Mouse (Mus musculus) intestine, embryonic 14.5 days (tissue): ENCODE data around the gene Fabp6. TPM values are rescaled to one million over a fixed set of nuclear protein-coding genes. Genes with fewer than 3 reads are reported as not detected.

Source experiments
- ATAC-seq: fragments of 200-750 bp; cut with Nextera tagmentation; replicated peaks from 2 replicates; pipeline ENCODE4 v1.8.0; 2017; ENCODE audit warnings: low read depth, moderate number of reproducible peaks, moderate TSS enrichment, moderate library complexity; ENCODE audit not compliant: low FRiP score, low TSS enrichment
- DNase-seq: peaks from one replicate; pipeline ENCODE4 v3.0.0-alpha.2; 2018; ENCODE audit warnings: low spot score
- H3K27ac ChIP-seq: fragments of 300-500 bp; sonication (generic); 2 replicates; pipeline ENCODE4 v1.5.1; 2014; ENCODE audit warnings: low read depth, mild to moderate bottlenecking, control low read depth
- H3K27me3 ChIP-seq: fragments of 300-500 bp; sonication (generic); replicated peaks from 2 replicates; pipeline ENCODE4 v1.6.1; 2014; ENCODE audit warnings: low read length, control low read depth; ENCODE audit not compliant: control insufficient read depth, insufficient read depth
- H3K36me3 ChIP-seq: fragments of 300-500 bp; sonication (generic); 2 replicates; pipeline ENCODE4 v1.6.1; 2014; ENCODE audit warnings: low read length, control low read depth; ENCODE audit not compliant: control insufficient read depth, insufficient read depth
- H3K4me1 ChIP-seq: fragments of 300-500 bp; sonication (generic); replicated peaks from 2 replicates; pipeline ENCODE4 v1.6.1; 2014; ENCODE audit warnings: low read length, control low read depth, mixed read lengths; ENCODE audit not compliant: control insufficient read depth, insufficient read depth
- H3K4me2 ChIP-seq: fragments of 300-500 bp; sonication (generic); 2 replicates; pipeline ENCODE4 v1.6.1; 2014; ENCODE audit warnings: low read length
- H3K4me3 ChIP-seq: fragments of 300-500 bp; sonication (generic); 2 replicates; pipeline ENCODE4 v1.5.1; 2014; ENCODE audit warnings: low read depth, low read length, control low read depth, mixed read lengths
- H3K9ac ChIP-seq: fragments of 300-500 bp; sonication (generic); 2 replicates; pipeline ENCODE4 v1.6.1; 2014; ENCODE audit warnings: mild to moderate bottlenecking, low read length
- H3K9me3 ChIP-seq: fragments of 300-500 bp; sonication (generic); 2 replicates; pipeline ENCODE4 v1.6.1; 2016; ENCODE audit warnings: low read length, control low read depth; ENCODE audit not compliant: control insufficient read depth
- WGBS: fragments of 180-500 bp; shearing (Covaris S2); extraction: QIAGEN DNeasy Blood & Tissue Kit; methylation state at CpG from one replicate; pipeline ENCODE4 v1.1.7; 2014; 5-methylcytosine and 5-hydroxymethylcytosine counted together
- polyA plus RNA-seq: library from polyadenylated mRNA; unstranded; fragments of >200 nt; fragmentation: Nextera tagmentation; extraction: Ambion mirVana; gene quantifications from 2 replicates; pipeline ENCODE4 v1.2.1, GENCODE M21; 2014

The Fabp6 gene
- polyA plus RNA-seq, 1 experiment from 2014 or later = 0.43 TPM

DNA sequence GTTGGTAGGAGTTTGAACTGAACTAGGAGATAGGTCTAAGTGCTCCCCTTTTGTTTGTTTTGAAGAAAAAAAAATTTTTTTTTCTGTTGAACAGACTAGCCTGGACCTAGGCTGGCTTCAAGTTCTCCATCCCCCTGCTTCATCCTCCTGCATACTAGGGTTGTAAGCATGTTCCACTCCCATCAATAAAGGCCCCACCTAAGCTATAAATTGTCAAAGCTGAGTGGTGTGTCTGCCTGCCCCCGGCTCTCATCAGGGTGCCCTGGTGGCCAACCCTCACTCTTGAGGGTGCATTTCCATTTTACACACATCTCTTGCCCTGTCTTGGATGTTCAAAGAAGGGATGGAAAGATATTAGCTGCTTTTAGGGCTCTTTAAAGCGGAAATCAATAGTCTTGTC is 35.9 kb downstream of the Fabp6 start:
- Histone ChIP-seq H3K4me2 (no peak overlapping the region), H3K27me3 (no peaks in the 10 kb centered on the region), H3K9ac (no peak overlapping the region), H3K4me1 (peaks cover 28% of the 10 kb centered on the region), H3K9me3 (no peaks in the 10 kb centered on the region), H3K4me3 (no peak overlapping the region), H3K27ac (peak overlapping the region; percentile 39), H3K36me3 (peaks cover 9% of the 10 kb centered on the region; the same call in 1 of the 2 replicates)
- ATAC-seq (peak; percentile 73), DNase-seq (no peak)
- 35% methylated on average over 2 of the region's 2 CpGs for WGBS

DNA sequence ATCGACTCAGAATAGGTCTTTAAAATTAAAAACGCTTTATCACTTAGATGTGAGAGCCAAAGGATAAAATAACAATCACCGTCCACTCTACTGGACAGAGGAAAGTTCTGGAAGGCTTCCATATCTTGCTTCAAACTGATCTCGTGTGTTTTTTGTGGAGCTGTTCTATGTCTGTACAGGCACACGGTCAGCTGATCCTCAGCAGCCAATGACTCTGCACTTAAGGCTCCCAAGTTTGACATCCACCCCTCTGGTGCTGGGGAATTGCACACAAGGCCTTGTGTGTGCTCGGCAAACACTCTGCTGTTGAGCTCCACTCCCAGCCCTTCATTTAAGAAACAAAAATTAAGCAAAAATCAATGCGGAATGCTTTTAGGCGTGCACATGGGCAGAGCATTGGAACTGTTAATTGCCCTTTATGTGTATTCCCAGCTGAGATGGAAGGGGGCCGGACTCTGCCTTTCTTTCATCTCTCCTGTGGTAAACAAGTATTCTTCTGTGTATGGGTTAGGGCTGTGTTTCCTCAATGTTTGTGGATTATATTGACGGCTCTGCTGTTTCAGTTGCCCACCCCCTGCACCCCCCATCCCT is 37.6 kb downstream of the Fabp6 start:
- no peak overlapping the region for H3K4me2 ChIP-seq
- H3K9ac ChIP-seq = no peak overlapping the region
- DNase-seq (no peak), ATAC-seq (no peak)
- 59% methylated on average over 10 of the region's 10 CpGs for WGBS
- H3K27me3 ChIP-seq = no peaks in the 10 kb centered on the region
- no peak overlapping the region for H3K27ac ChIP-seq
- H3K36me3 ChIP-seq = peaks cover 16% of the 10 kb centered on the region
- no peak overlapping the region for H3K4me3 ChIP-seq
- H3K9me3 ChIP-seq = no peaks in the 10 kb centered on the region
- H3K4me1 ChIP-seq = peaks cover 28% of the 10 kb centered on the region

DNA sequence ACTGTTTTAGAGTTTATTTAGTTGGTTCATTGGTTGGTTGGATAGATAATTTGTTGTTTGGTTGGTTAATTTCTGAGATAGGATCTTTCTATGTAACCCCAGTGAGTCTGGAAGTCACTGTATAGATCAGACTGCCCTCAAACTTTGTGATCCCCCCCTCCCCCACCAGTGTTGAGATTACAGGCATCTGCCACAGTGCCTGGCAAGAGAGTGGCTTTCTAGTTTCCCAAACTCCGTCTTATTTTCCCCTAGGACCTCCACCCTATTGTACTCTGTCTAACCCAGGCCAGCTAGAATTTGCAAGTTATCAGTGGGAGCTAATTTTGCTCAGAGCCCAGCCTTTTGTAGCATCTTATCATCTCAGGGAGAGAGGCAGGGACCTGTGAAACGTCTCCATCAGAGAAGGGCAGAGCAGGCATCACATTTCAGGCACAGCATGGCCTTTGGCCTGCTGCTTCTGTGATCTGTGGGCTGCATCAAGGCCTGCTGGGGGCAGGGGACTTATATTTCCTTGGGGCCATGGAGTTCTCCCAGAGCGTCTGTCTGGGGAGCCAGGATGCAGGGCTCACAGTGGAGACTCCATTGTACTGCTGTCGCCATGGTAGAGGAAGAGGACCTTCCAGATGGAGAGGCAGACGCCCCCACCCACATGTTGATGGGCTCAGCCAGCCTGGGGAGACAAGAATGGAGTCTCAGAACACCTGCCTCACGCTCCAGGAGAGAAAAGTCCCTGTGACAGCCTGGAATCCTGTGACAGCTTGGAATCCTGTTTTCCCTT is 41.6 kb downstream of the Fabp6 start:
- ATAC-seq = 0 out of 2 replicates have a peak, but pooled peaks have one; percentile 23
- Histone ChIP-seq H3K9me3 (no peaks in the 10 kb centered on the region), H3K4me1 (peaks cover 15% of the 10 kb centered on the region), H3K4me2 (no peak overlapping the region), H3K9ac (no peak overlapping the region), H3K27me3 (no peaks in the 10 kb centered on the region), H3K36me3 (peaks cover 38% of the 10 kb centered on the region), H3K4me3 (no peak overlapping the region), H3K27ac (no peak overlapping the region)
- 19% methylated on average over 6 of the region's 6 CpGs for WGBS
- no peak for DNase-seq

- peaks cover under 1% of the 10 kb centered on the region; the same call in 1 of the 2 replicates for H3K4me1 ChIP-seq
- no peak for DNase-seq
- no peaks in the 10 kb centered on the region for H3K27me3 ChIP-seq
- no peak overlapping the region for H3K27ac ChIP-seq
- H3K9me3 ChIP-seq = no peaks in the 10 kb centered on the region
- no peak for ATAC-seq
- no peak overlapping the region for H3K4me3 ChIP-seq
- peaks cover 32% of the 10 kb centered on the region for H3K36me3 ChIP-seq
- no peak overlapping the region for H3K9ac ChIP-seq
- H3K4me2 ChIP-seq = no peak overlapping the region
- 89% methylated on average over 11 of the region's 11 CpGs for WGBS
These were observed 44.8 kb downstream of the Fabp6 start for GRCm38 (mm10) chr11:43556538-43556937.

- DNase-seq (no peak), ATAC-seq (no peak)
- Histone ChIP-seq H3K36me3 (peaks cover 12% of the 10 kb centered on the region), H3K4me2 (no peak overlapping the region), H3K9ac (no peak overlapping the region), H3K9me3 (no peaks in the 10 kb centered on the region), H3K4me3 (no peak overlapping the region), H3K4me1 (peaks cover 27% of the 10 kb centered on the region), H3K27me3 (no peaks in the 10 kb centered on the region), H3K27ac (no peak overlapping the region)
- WGBS = 75% methylated on average over 6 of the region's 6 CpGs
These were observed 48.7 kb downstream of the Fabp6 start for GRCm38 (mm10) chr11:43552675-43553074.

DNA sequence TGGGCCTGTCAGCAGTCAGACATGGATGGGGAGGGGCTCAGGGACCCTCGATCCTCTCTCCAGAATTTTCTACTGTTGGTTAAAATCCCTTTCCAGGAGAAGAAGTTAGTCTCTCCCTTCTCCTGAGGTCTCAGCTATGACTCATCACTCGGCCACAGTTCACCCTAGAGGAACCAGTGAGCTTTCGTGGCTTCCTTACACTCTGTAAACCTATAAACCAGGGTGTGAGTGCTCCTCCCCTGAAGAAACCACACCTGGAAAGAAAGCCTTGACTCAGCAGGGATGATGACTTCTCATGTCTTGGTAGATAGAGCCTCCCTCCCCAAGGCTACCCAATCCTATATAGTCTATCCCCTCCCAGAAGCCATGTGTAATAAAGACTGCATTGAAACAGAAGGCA is 49.6 kb downstream of the Fabp6 start:
- H3K4me1 ChIP-seq = peaks cover 33% of the 10 kb centered on the region
- no peak overlapping the region for H3K4me2 ChIP-seq
- no peak overlapping the region for H3K4me3 ChIP-seq
- H3K36me3 ChIP-seq = peaks cover 8% of the 10 kb centered on the region
- H3K27me3 ChIP-seq = no peaks in the 10 kb centered on the region
- DNase-seq (no peak), ATAC-seq (peak; percentile 68)
- H3K9ac ChIP-seq = no peak overlapping the region
- no peaks in the 10 kb centered on the region for H3K9me3 ChIP-seq
- 76% methylated on average over 3 of the region's 3 CpGs for WGBS
- H3K27ac ChIP-seq = peak overlapping the region; percentile 27; the same call in 1 of the 2 replicates

- H3K4me1 ChIP-seq = peaks cover 40% of the 10 kb centered on the region
These were observed 51.6 kb downstream of the Fabp6 start for GRCm38 (mm10) chr11:43549701-43550100.

DNA sequence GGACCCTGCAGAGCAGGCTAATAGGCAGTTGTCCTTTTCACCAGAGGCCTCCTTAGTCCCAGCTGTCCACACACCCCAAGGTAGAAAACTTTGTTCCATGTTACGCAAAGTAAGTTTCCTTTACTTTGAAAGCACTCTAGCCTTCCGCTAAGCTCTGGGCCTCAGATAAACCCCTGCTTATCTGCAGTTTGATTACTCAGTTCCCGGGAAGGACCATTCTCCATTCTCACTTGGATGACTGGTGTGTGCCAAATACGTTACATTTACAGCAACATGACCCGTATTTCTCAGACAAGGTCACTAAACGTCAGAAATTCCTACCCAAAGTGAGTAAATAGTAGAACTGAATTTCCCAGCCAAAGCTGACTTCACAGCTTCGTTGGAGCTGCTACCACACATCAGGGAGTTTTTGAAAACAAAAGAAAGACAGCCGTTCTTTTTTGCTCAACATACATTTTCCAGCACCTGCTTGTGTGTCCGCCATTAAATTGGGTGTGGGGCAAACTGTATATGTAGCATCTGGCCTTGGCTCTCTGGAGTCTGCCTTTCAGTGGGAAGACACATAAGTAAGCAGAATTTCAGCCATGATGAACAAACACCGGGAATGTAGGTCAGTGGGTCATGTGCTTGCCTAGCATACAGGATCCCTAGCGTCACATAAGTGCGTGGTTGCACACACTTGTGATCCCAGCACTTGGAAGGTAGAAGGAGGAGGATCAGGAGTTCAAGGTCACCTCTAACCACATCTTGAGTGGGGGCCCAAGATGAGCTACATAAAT is 52.5 kb downstream of the Fabp6 start:
- DNase-seq (no peak), ATAC-seq (peak; percentile 44; the same call in 1 of the 2 replicates)
- peaks cover 40% of the 10 kb centered on the region for H3K4me1 ChIP-seq
- 43% methylated on average over 12 of the region's 12 CpGs for WGBS
- H3K9me3 ChIP-seq = no peaks in the 10 kb centered on the region
- H3K4me2 ChIP-seq = 0 out of 2 replicates have a peak overlapping the region, but pooled peaks have one; percentile 7
- H3K27ac ChIP-seq = peak overlapping the region; percentile 71
- no peak overlapping the region for H3K4me3 ChIP-seq
- no peaks in the 10 kb centered on the region for H3K27me3 ChIP-seq
- peaks cover 10% of the 10 kb centered on the region; the same call in 1 of the 2 replicates for H3K36me3 ChIP-seq
- H3K9ac ChIP-seq = no peak overlapping the region

More at GRCm38 (mm10) chr11:43549701-43550100, 51.6 kb downstream of the Fabp6 start:
- 41% methylated on average over 11 of the region's 11 CpGs for WGBS
- no peak overlapping the region for H3K4me2 ChIP-seq
- H3K27ac ChIP-seq = no peak overlapping the region; the same call in 1 of the 2 replicates
- no peaks in the 10 kb centered on the region for H3K9me3 ChIP-seq
- DNase-seq (no peak), ATAC-seq (no peak)
- no peak overlapping the region for H3K9ac ChIP-seq
- H3K36me3 ChIP-seq = peaks cover 8% of the 10 kb centered on the region; the same call in 1 of the 2 replicates
- H3K27me3 ChIP-seq = no peaks in the 10 kb centered on the region
- no peak overlapping the region for H3K4me3 ChIP-seq
